Mouse (Mus musculus) embryonic facial prominence, embryonic 14.5 days (tissue): ENCODE measurements around the gene Brd1. TPM values are rescaled to one million over a fixed set of nuclear protein-coding genes. Genes with fewer than 3 reads are reported as not detected.
"Not testable (repeated sequence)": the region's sequence is repeated elsewhere in the genome, so short reads cannot be mapped to it uniquely, and the experiment has no call there.

Source experiments
- ATAC-seq: fragments of 200-750 bp; cut with Nextera tagmentation; 2 replicates; pipeline ENCODE4 v1.8.0; 2017; ENCODE audit warnings: low read depth, moderate number of reproducible peaks, moderate TSS enrichment
- DNase-seq: peaks from one replicate; pipeline ENCODE4 v3.0.0-alpha.2; 2015; ENCODE audit warnings: low spot score
- H3K27ac ChIP-seq: fragments of 300-500 bp; sonication (generic); replicated peaks from 2 replicates; pipeline ENCODE4 v1.5.1; 2014; ENCODE audit warnings: low read depth, mild to moderate bottlenecking, low read length, moderate library complexity
- H3K27me3 ChIP-seq: fragments of 300-500 bp; sonication (generic); replicated peaks from 2 replicates; pipeline ENCODE4 v1.6.1; 2014; ENCODE audit warnings: low read length; ENCODE audit not compliant: control insufficient read depth, insufficient read depth
- H3K36me3 ChIP-seq: fragments of 300-500 bp; sonication (generic); 2 replicates; pipeline ENCODE4 v1.6.1; 2014; ENCODE audit warnings: low read length, mixed read lengths; ENCODE audit not compliant: control insufficient read depth, insufficient read depth
- H3K4me1 ChIP-seq: fragments of 300-500 bp; sonication (generic); 2 replicates; pipeline ENCODE4 v1.6.1; 2014; ENCODE audit warnings: antibody characterized with exemption, low read length; ENCODE audit not compliant: control insufficient read depth, insufficient read depth
- H3K4me2 ChIP-seq: fragments of 300-500 bp; sonication (generic); 2 replicates; pipeline ENCODE4 v1.6.1; 2014; ENCODE audit warnings: low read depth, mild to moderate bottlenecking, low read length, moderate library complexity, mixed read lengths
- H3K4me3 ChIP-seq: fragments of 300-500 bp; sonication (generic); 2 replicates; pipeline ENCODE4 v1.5.1; 2014; ENCODE audit warnings: low read depth, mild to moderate bottlenecking, low read length
- H3K9ac ChIP-seq: fragments of 300-500 bp; sonication (generic); 2 replicates; pipeline ENCODE4 v1.6.1; 2014; ENCODE audit warnings: low read depth, mild to moderate bottlenecking, low read length, moderate library complexity, mixed read lengths
- H3K9me3 ChIP-seq: fragments of 300-500 bp; sonication (generic); 2 replicates; pipeline ENCODE4 v1.6.1; 2016; ENCODE audit warnings: low read length; ENCODE audit not compliant: control insufficient read depth
- WGBS: fragments of 180-500 bp; shearing (Covaris S2); extraction: QIAGEN DNeasy Blood & Tissue Kit; methylation state at CpG from one replicate; pipeline ENCODE4 v1.1.7; 2014; 5-methylcytosine and 5-hydroxymethylcytosine counted together
- polyA plus RNA-seq: library from polyadenylated mRNA; unstranded; fragments of >200 nt; fragmentation: Nextera tagmentation; extraction: Ambion mirVana; gene quantifications from 2 replicates; pipeline ENCODE4 v1.2.1, GENCODE M21; 2014

The Brd1 gene
- polyA plus RNA-seq, 1 experiment from 2014 or later: 23.0 TPM

DNA sequence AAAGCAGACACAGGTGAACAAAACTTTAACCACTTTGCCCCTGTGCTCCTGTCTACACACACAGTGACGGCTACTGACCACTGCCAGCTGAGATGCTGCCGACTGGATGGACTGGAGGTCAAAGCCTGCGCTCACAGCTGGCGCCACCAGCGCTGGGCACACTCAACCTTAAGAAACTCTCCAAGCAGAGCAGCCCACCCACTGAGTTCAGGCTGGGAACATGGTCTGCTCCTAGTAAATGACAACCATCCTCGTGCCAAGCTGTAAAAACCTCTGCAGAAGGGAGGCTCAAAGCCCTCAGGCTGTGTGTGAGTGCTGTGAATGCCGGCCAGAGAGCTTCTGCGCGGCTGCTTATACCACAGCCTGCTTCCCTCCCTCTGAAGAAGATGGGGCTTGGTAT lies 16.8 kb downstream of the Brd1 start:
- Histone ChIP-seq H3K4me2 (no peak overlapping the region), H3K4me3 (no peak overlapping the region), H3K27ac (no peak overlapping the region), H3K4me1 (no peaks in the 10 kb centered on the region), H3K9ac (no peak overlapping the region), H3K27me3 (no peaks in the 10 kb centered on the region), H3K9me3 (no peaks in the 10 kb centered on the region), H3K36me3 (peaks cover 91% of the 10 kb centered on the region)
- no peak for ATAC-seq
- DNase-seq: no peak
- 63% methylated on average over 9 of the region's 9 CpGs for WGBS

DNA sequence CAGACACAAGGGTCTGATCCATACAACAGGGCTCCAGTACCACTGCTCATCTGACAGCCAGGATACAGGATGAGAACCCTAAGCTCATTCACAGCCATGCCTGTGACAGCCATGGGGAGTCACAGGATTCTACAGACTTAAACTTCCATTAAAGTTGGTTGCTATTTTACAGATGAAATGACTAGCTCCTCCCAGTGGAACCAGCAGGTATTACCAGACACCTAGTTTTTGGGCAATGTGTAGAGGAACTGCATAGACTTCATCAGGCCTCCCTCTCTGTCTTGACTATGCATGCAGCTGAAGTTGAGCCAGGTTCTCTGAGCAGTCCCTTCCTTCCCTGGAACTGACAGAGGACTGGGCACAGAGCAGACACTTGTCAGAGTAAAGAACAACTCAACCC lies 17.7 kb downstream of the Brd1 start:
- Histone ChIP-seq H3K4me2 (no peak overlapping the region), H3K9ac (no peak overlapping the region), H3K27me3 (no peaks in the 10 kb centered on the region), H3K4me3 (no peak overlapping the region), H3K36me3 (peaks cover 91% of the 10 kb centered on the region), H3K4me1 (no peaks in the 10 kb centered on the region), H3K9me3 (no peaks in the 10 kb centered on the region), H3K27ac (no peak overlapping the region)
- DNase-seq (no peak), ATAC-seq (no peak)

DNA sequence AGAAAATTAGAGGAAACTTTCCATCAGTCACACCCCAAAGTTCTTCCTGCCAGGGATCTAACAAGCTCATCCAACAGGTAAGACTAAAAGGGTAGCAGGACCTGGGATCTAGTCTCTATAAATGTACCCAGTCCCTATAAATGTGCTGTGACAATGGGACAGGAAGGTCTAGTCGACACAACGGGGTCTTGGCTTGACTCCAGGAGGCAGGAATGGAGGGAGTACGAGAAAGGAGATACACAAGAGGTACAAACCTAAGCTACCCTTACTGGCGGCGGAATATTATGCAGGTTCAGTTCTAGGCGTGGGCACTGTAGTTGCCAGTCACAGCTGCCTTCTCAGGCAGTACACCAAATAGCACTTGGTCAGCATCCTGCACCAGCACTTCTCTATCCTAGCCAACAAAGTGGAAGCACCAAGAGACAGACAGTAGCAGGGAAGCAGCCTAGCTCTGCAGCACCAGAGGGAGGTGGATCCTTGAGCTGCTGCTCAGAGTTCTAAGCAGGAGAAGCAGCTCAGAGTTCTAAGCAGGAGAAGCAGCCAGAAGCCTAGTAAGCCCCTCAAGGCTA lies 19.9 kb downstream of the Brd1 start:
- ATAC-seq (no peak), DNase-seq (no peak)
- Histone ChIP-seq H3K4me3 (no peak overlapping the region), H3K36me3 (peaks cover 94% of the 10 kb centered on the region), H3K4me2 (no peak overlapping the region), H3K9ac (no peak overlapping the region), H3K4me1 (no peaks in the 10 kb centered on the region), H3K9me3 (no peaks in the 10 kb centered on the region), H3K27ac (no peak overlapping the region), H3K27me3 (no peaks in the 10 kb centered on the region)
- whole genome bisulfite sequencing: 85% methylated on average over 6 of the region's 6 CpGs

DNA sequence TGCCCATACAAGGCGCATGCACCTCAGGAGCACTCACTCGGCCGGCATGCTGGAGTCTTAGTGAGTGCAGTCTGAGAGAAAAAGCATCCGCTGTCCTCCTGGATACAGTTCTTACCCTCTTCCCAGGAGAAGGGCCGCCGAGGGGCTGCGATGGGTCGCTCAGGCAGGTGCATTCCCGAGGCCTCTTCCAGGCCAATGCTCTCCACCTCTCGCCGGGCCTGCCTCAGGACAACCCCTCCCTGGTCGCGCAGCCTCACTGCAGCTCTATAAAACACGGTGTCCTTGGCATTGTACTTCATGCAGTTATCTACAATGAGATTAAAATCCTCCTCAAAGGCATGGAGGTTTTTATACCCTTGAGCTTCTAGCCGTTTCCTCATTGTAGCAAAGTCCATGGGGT lies 21.5 kb downstream of the Brd1 start:
- Histone ChIP-seq H3K4me1 (no peaks in the 10 kb centered on the region), H3K4me2 (no peak overlapping the region), H3K9me3 (no peaks in the 10 kb centered on the region), H3K4me3 (no peak overlapping the region), H3K9ac (no peak overlapping the region), H3K36me3 (peaks cover 98% of the 10 kb centered on the region), H3K27me3 (no peaks in the 10 kb centered on the region), H3K27ac (no peak overlapping the region)
- DNase-seq: no peak
- 93% methylated on average over 14 of the region's 15 CpGs for WGBS
- ATAC-seq: no peak

DNA sequence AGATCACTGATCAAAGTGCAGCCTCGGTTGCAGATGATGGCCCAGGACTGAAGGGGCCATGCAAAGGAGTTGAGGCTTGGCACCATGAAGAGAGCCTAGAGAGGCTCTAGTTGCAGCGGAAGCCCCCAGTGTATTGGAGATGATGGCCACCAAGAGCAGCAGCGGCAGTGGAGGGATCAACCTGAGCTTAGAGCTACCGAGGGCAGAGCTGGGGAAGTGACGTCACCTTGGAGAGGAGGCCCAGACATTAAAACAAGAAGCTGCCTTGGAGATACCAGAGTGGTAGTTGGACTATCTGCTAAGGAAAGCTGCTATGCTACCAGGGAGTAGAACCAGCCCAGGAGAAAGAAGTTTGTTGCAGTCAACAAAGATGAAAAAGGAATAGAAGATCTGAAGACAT lies 24.2 kb downstream of the Brd1 start:
- no peak for DNase-seq
- no peaks in the 10 kb centered on the region for H3K27me3 ChIP-seq
- no peaks in the 10 kb centered on the region for H3K9me3 ChIP-seq
- H3K9ac ChIP-seq: no peak overlapping the region
- H3K4me2 ChIP-seq: no peak overlapping the region
- H3K4me1 ChIP-seq: no peaks in the 10 kb centered on the region
- no peak overlapping the region for H3K27ac ChIP-seq
- no peak overlapping the region for H3K4me3 ChIP-seq
- H3K36me3 ChIP-seq: peaks cover 96% of the 10 kb centered on the region
- 94% methylated on average over 5 of the region's 5 CpGs for WGBS
- no peak for ATAC-seq

DNA sequence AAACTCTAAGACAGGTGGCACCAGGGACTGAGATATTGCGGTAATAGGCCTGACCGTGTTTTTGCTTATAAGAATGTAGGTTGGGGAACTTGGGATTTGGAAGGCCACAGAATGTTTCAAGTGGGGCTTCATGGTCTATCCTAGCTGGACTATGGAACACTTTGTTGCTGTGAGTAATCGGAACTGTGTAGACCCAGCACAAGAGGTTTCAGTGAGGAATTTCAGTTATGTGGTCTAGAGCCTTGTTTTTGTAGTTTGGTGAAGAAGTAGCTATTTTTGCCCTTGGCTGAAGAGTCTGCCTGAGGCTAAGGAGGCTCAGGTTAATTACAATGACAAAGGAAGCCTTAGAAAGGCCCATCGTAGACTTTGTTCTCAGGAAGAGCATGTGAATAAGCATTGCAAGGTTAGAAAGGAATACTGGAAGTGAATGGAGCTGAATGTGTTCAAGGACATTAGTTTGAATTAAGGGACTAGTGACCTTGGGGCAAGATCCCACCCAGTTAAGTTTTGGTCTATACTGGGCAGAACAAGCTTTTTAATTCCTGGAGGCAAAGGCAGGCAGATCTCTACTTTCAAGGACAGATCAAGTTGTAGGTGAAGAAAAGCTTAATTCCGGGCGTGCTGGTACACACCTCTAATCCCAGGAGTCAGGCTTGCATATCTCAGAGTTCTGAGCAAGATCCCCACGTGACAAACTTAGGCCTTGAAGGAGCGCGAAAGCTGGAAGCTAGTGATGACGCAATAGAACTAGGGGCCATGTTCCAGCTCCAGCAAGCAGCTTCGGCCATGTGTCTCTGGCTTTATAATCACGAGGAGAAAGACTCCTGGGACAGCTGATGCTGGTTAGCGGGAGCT lies 25.1 kb downstream of the Brd1 start:
- ATAC-seq (no peak), DNase-seq (no peak)
- no peaks in the 10 kb centered on the region for H3K9me3 ChIP-seq
- no peaks in the 10 kb centered on the region for H3K4me1 ChIP-seq
- H3K4me3 ChIP-seq: no peak overlapping the region
- no peak overlapping the region for H3K9ac ChIP-seq
- no peak overlapping the region for H3K27ac ChIP-seq
- H3K4me2 ChIP-seq: no peak overlapping the region
- peaks cover 97% of the 10 kb centered on the region for H3K36me3 ChIP-seq
- 81% methylated on average over 13 of the region's 13 CpGs for WGBS
- H3K27me3 ChIP-seq: no peaks in the 10 kb centered on the region

DNA sequence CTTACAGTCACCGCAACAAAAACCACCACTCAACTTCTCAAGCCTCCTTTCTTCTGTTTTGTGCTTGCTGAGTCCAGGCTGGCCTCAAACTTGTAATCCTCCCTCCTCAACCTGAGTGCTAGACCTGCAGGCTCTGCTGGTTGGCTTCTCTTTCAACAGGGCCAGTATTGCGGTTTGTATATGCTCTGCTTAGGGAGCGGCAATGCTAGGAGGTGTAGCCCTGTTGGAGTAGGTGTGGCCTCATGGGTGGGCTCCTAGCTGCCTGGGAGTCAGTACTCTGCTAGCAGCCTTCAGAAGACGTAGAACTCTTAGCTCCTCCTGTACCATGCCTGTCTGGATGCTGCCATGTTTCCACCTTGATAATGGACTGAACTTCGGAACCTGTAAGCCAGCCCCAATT lies 25.8 kb downstream of the Brd1 start:
- 88% methylated on average over 5 of the region's 5 CpGs for WGBS
- Histone ChIP-seq H3K27me3 (no peaks in the 10 kb centered on the region), H3K9ac (no peak overlapping the region), H3K4me1 (no peaks in the 10 kb centered on the region), H3K4me3 (no peak overlapping the region), H3K27ac (no peak overlapping the region), H3K36me3 (peaks cover 97% of the 10 kb centered on the region), H3K9me3 (no peaks in the 10 kb centered on the region), H3K4me2 (no peak overlapping the region)
- DNase-seq (no peak), ATAC-seq (no peak)

DNA sequence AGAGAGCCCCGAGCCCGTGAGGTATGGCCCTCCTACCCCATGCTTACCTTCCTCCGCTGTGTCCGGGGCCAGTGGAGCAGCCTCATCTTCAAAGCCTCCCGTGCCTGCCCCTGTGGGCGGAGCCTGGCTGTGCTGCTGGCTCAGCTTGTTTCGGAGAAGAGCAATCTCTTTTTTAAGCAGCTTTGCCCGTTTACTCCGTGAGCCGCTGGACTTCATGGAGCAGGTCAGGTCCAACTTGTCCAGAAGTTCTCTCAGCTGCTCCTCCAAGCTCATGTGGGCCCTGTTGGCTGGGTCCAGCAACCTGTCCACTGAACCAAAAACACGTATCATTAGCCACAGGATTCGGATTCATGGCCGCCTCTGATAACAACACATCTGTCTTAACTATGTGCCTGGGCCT lies 27.0 kb downstream of the Brd1 start:
- H3K9me3 ChIP-seq, H3K4me1 ChIP-seq, H3K9ac ChIP-seq, H3K27ac ChIP-seq, H3K4me2 ChIP-seq, H3K27me3 ChIP-seq, H3K4me3 ChIP-seq, DNase-seq, ATAC-seq: not testable (repeated sequence)
- H3K36me3 ChIP-seq: peaks cover 96% of the 10 kb centered on the region
- WGBS: 72% methylated on average over 13 of the region's 13 CpGs

DNA sequence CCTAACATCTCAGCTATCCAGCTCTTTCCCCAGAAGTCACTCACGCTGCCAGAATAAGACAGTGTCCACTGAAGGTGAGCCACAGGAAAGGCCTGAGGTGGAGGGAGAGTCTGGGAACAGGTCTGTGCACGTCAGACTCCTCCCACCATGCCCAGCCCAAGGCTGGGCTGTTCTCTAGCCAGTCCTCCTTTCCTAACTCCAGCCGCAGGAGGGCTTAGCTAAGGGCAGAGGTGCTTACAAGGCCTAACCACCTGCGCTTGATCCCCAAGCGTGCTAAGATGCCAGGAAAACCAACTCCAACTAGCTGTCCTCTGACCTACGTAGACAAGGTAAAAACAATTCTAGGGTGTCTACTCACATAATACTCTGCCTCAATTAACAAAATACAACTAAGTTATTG lies 27.7 kb downstream of the Brd1 start:
- Histone ChIP-seq H3K4me1 (no peaks in the 10 kb centered on the region), H3K36me3 (peaks cover 96% of the 10 kb centered on the region), H3K9me3 (no peaks in the 10 kb centered on the region), H3K4me2 (no peak overlapping the region), H3K27ac (no peak overlapping the region), H3K27me3 (no peaks in the 10 kb centered on the region), H3K4me3 (no peak overlapping the region), H3K9ac (no peak overlapping the region)
- WGBS: 82% methylated on average over 6 of the region's 6 CpGs
- DNase-seq (no peak), ATAC-seq (no peak)
